Mouse (Mus musculus): ENCODE data around the gene Uroc1.

Gene Uroc1

GRCm38 (mm10) chr6:90358142-90358541 is 25.1 kb downstream of the Uroc1 start:
- DNase-seq (ENCODE audit: low spot score) = no peak

- DNase-seq (ENCODE audit: low spot score) = no peak
Observed at GRCm38 (mm10) chr6:90359445-90359844, 26.4 kb downstream of the Uroc1 start.

DNA sequence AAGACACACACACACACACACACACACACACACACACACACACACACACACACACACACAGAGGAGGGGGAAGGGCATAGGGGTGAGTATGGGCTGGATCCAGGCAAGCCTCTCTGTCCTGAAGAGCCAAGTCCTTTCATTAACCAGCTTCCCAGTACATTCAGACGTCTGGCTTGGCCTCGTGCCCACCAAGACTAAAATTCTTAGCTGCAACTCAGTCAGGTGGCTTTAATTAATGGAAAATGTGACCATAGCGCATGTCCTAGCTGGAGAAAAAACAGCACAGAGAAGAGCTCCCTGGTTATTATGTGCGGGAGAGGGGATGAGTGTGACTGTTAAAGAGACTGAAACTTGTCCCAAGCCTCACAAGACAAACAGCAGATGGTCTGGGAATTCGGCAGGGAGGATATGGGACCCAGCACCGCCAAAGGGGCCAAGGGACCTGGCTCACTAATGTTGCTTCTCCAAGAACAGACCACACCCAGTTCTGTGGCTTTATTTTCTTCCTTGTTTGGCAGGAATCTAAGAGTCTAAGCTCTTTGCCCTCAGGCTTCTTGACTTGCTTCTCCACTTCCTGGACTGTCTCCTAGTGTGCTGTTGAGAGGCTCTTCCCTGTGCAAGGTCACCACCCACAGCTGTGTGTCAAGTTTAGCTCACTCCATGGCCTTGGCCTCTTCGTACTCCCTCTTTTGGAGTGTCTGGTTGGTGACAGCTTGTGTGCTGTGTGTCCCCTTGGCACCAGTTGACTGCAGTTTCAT is 27.1 kb downstream of the Uroc1 start:
- peak; percentile 72 for DNase-seq (ENCODE audit: low spot score)

- DNase-seq (ENCODE audit: low spot score) = no peak
Observed at GRCm38 (mm10) chr6:90360922-90361614, 28.0 kb downstream of the Uroc1 start.

DNA sequence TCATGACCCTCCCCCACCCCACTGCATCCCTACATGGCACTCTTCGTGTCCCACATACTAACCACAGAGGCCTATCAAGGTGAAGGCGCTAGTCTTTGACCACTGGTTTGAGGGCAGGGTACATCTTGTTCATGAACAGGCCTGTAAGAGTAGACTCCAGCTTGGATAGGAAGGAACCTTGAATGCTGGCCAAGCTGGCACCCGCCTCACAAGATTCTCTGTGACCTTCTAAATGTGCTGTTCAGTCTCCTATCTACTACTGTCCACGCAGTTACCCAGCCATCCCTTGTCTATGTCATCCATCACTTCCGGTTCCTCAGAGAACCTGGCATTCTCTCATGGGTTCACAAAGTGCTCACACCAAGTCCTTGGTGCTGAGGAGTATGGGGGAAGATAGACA is 30.2 kb downstream of the Uroc1 start:
- peak; percentile 58 for DNase-seq (ENCODE audit: low spot score)

GRCm38 (mm10) chr6:90368976-90369724 is 36.1 kb downstream of the Uroc1 start, which contains the start of gene Zxdc:
TSS of gene Zxdc (plus strand) at chr6:90369492.
- DNase-seq (ENCODE audit: low spot score) = peak; percentile 99

- DNase-seq (ENCODE audit: low spot score) = peak; percentile 62
Observed at GRCm38 (mm10) chr6:90369725-90370553, 36.9 kb downstream of the Uroc1 start.

DNA sequence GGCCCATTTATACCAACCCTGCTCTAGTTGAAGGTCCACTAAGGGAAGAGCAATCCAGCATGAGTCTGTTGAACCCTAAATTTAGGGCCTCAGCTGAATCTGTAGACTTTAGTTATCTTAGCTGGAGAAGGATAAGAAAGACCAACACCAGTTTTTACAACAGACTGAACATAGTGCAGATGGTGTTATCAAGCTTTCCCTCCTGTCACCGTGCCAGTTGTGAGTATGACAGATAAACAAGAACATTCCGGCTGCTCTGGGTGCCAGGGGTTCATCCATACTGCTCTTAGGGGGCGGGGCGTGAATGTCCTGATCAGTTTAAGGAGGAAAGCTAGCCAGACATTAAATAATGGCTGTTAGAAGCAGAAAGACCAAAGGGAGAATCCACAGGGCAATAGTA is 41.6 kb downstream of the Uroc1 start:
- DNase-seq (ENCODE audit: low spot score) = no peak

GRCm38 (mm10) chr6:90377708-90378107 is 44.6 kb downstream of the Uroc1 start:
- DNase-seq (ENCODE audit: low spot score) = no peak

DNA sequence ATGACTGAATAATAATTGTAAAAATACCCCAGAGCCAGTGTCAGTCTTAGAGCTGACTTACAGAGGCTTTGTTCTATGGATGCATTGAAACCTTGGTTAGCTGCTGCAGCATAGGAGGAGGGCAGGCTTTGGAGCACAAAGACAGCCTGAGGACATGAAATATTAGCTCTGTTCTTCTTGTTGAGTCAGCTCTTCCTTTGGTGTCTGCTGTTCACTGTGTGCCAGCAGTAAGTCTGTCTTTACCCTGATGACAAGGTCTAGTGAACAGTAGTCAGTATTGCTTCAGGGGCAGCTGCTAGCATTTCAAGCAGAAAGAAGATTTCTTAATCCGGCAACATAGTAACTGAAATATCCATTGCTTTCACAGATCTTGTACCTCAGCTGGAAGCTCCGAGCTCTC is 48.4 kb downstream of the Uroc1 start:
- DNase-seq (ENCODE audit: low spot score) = no peak

GRCm38 (mm10) chr6:90390629-90391028 is 57.5 kb downstream of the Uroc1 start:
- no peak for DNase-seq (ENCODE audit: low spot score)

DNA sequence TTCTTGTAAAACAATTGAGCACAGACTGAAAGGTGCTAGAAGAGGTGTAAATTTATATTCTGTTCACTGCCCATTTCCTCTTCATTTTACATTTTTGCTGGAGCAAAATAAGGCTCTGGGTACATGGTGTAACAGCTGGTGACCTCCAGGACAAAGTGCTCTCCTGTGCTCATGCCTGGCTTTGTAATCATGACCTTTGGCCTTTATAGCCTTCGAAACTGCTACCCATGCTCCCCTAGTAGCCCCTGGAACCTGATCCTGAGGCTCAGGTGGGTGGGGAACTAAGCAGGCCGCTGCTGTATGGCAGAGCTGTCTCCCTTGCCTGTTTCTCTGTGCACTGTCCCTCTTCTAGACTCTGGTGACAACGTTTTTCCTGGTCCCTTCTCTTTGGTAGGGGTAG is 60.9 kb downstream of the Uroc1 start:
- DNase-seq (ENCODE audit: low spot score) = no peak

DNA sequence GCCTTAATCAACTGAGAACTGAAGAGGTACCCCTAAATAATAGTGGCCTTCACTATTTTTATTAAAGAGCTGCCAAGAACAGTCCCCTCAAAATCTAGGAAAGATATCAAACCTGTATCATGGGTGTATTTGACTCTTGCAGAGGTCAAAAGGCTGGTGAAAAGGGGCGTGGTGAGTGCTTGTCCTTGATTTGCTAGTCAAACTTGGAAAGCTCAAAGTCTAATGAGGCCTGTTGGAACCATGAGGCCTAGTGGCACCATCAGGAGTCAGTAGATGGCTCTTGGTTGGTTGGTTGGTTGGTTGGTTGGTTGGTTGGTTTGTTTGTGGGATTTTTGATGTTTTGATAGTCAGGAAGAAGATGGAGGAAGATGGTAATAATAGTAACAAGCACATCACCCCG is 62.7 kb downstream of the Uroc1 start:
- no peak for DNase-seq (ENCODE audit: low spot score)

DNA sequence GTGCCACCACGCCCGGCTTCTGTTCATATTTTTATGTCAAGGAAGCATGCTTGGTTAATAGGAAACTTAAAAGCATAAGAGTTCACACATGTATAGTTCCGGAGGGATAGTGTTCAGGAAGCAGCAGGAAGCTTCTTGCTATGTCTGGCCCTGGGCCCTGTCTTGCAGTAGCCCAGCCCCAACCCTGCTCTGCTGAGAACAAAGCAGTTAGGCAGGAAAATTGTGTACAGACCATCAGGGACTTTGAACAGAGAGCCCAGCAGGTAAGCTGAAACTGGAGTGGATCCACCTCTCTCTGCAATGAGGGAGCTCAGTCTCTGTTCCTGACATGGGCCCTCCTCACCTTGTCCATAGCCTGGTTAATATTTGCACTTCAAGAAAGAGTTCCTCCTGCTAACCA is 64.2 kb downstream of the Uroc1 start:
- DNase-seq (ENCODE audit: low spot score) = no peak

GRCm38 (mm10) chr6:90408632-90409031 is 75.5 kb downstream of the Uroc1 start:
- DNase-seq (ENCODE audit: low spot score) = no peak

DNA sequence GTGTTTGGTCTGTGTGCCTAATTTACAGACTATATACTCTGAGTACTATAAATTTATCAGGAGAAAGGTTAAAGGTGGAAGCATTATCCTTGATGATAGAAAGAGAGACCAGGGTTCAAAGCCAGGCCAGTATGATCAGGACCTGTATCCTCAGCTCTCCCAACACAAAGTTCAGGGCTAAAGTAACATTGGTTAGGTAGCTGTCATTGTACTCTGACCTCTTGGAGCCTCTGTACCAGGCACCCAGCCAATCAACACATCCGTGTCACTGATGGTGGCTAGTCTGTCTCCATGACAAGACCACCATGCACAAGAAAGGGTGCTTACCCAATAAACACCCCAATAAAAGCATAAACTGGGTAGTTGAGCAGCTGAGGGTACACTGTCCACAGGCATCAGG is 77.9 kb downstream of the Uroc1 start:
- no peak for DNase-seq (ENCODE audit: low spot score)

GRCm38 (mm10) chr6:90411926-90412325 is 78.8 kb downstream of the Uroc1 start:
- no peak for DNase-seq (ENCODE audit: low spot score)

Measured in testis, postnatal 10 days (tissue).